Mouse (Mus musculus) adrenal gland, adult 8-10 months (tissue): ENCODE measurements around the gene Ulk4. TPM values are rescaled to one million over a fixed set of nuclear protein-coding genes. Genes with fewer than 3 reads are reported as not detected.
"Not testable (repeated sequence)": the region's sequence is repeated elsewhere in the genome, so short reads cannot be mapped to it uniquely, and the experiment has no call there.

Experiments
- DNase-seq: peaks from one replicate; pipeline ENCODE4 v3.0.0; 2022
- microRNA-seq, 2 experiments: library from miRNA; unstranded; fragments of <30 nt; microRNA quantifications; one replicate each; pipeline ENCODE4 v1.2.0; 2022
- total RNA-seq, 4 experiments: library from RNA; stranded (reverse); gene quantifications; 2 replicates each; pipeline ENCODE4 v1.2.4; 2022

Gene Ulk4
- total RNA-seq, 4 experiments from 2014 or later: 1.7 to 4.8 (median 2.6) TPM

DNA sequence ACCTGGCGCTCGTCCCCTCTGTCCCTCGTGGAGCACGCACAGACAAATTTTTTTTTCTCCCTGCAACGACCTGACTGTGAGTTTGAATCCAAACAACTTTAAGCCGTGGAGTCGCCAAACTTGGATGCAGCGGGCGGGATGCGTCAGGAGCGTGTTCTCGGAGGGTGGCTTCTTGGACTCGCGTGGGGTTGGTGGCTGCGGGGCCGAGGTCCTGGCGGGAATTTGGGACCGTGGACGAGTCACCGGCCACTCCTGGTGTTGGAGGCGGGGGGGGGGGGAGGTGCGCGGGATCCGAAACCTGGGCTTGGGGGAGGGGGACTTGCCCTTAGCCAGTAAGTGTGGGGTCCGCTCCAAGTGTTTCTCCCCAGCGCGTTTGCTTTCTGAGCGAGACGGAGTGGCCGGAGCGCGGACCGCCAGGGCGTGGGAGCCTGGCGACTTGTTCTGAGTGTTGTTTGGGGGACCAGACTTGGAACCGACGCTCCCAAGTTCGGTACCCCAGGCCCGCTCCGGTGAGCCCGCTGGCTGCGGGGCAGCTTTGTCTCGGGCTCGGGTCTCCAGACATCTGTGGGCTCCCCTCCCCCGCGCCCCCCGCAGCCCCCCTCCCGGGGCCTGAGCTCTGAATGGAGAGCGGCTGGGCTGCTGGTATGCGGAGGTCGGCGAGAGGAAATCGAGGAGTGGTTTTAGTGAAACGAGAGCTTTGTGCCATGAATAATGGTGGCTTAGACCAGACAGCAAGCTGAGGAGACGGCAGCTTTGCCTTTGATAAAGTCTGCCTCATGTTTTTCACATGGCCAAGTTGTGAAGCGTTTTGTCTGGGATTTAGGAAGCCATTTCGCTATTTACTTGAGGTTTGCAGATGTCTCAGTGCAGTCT, 342.9 kb downstream of the Ulk4 start:
- DNase-seq: peak; percentile 40

DNA sequence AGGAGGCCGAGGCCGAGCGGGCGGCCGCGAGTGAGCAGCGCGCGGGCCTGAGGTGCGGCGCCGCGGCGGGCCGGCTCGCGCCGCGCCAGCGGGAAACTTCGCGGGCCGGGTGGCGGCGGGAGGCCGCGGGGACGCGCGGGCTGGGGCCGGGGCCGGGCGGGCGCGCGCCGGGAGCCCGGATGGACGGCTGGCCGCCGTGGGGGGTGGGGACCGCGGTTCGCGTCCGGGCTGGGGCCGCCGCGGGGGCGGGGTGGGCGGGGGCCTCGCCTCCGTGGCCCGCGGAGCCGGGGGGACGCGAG, 343.5 kb downstream of the Ulk4 start:
- no peak for DNase-seq

DNA sequence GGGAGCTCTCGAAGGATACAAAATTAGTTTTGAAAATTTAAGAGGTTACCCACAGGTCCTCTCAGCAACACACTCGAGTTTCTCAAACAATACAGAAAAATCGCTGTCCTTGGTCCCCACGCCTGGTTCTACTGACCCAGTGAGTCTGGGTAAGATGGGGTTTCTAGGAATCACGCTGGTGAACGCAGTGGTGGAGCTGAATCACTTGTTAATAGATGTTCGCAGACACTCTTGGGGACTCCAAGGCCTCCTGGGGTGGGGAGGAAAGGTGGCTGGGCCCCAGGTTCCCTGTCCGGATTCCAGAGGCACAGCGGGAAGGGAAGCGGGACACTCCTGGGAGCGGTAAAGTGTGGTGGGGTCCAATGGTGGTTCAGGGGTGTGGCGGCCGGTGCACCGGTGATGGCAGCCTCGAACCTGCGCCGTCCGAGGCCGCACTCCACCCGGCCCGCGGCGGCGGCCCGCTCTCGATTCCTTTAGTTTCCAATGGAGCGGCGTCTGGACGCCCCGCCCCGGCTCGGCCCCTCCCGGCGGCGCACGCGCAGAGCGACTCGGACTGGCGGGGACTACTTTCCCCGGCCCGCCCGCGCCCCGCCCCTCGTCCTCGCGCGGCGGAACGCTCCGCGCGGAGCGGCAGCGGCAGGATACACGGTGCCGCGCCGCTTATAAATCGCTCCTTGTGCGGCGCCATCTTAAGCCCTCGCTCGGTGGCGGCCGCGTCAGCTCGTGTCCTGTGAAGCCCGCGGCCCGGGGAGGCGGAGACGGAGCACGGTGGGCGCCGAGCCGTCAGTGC, 344.0 kb downstream of the Ulk4 start:
- DNase-seq: peak; percentile 93

DNA sequence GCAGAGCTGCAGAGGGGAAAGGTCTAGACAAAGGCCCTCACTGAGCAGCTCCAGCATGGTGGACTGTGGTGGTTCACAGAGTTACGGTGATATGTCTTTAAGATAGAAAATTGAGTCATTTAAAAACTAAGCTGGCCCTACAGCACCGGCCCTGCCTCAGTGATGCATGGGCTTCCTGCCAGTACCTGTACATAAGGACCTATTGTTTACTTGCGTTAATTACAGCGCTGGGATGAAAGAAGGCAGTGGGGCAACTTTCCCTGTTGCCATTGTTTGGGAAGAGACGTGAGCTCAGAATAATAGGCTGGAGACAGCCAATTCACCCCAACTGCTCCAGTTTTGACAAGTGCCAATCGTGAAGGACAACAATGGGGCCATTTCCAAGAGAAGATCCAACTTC, 344.6 kb downstream of the Ulk4 start:
- DNase-seq: no peak

DNA sequence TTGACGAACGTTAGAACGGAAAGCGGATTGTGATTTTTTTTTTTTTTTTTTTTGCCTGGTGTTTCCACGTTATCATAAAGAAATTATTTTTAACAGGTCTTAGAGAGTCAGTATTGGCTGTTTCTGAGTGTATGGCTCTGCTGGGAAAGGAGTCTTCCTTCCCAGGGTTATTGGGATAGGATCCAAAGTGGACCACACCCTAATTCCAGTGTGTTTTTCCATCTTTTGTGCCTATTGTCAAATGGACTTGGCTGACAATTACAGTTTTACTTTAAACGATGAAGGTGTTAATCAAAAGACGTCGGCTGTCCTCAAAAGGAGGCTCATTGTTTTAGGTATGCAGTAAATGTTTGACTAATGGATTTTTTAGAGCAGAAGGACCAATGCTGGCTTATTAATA, 346.2 kb downstream of the Ulk4 start:
- DNase-seq: no peak

DNA sequence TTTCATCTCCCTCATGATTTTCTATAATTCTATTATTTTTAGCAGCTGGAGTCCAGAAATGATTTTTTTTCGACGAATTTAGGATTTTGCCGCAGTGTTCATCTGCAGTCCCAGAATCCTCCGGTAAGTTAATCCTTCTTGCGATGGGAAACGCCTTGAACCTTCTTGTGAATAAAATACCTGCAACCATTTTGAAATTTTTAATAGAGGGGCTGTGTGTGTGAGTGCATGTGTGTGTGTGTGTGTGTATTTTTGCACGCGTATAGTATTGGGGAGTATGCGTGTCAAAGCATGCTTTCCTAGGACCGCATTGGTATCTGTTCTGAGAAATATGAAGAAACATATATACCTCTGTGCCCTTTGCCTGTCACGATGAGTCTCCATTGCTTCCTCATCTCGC, 347.0 kb downstream of the Ulk4 start:
- no peak for DNase-seq

DNA sequence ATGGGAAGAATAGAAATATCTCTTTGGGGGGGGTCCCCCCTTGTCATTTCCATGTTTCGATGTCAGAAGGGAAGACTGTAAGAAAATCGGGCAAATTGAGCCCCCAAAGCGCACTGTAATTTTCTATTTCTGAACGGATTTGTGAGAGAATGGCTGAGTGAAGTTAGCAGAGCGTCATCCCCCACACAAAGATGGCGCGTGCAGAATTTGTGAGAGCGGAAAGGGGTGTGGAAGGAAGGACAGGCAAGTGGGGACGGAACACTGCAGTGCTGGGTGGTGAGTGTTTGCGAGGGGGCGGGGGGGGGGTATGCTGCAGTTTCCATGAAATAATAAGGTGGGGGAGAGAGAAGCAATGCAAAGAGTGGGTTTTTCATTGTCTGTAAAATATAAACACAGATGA, 347.9 kb downstream of the Ulk4 start, which contains the start of gene Ctnnb1:
Ctnnb1 (plus strand) TSS at position 136 of the 400 bp plus-strand sequence.
- no peak for DNase-seq

DNA sequence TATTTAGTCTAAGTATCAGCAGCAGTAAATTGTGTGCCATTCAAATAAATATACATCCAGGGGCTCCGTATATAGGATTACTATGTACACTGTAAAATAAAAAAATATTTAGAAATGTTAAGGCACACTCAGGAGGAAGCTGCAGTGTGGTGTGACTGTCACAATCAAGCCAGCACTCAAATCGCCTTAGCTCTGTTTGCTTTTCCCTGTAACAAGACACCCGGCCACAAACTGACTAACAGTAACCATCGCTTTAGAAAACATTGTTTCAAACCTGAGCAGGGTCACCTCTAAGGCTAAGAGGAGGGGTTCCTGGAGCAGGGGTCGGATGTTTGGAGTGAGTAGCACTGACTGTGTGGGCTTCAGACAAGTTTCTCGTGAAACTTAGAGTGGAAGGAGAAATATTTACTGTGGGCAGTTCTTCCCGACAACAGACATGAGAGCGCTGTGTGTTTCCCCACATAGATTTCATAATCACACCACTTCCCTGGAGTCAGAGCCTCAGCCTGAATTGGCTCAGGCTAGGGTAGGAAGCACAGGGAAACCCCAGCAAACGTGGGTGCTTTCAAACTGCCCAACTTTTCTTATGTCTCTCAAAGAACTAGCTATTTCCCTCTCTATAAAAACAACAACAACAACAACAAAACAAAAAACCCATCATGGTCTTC, 349.9 kb downstream of the Ulk4 start:
- DNase-seq: no peak

DNA sequence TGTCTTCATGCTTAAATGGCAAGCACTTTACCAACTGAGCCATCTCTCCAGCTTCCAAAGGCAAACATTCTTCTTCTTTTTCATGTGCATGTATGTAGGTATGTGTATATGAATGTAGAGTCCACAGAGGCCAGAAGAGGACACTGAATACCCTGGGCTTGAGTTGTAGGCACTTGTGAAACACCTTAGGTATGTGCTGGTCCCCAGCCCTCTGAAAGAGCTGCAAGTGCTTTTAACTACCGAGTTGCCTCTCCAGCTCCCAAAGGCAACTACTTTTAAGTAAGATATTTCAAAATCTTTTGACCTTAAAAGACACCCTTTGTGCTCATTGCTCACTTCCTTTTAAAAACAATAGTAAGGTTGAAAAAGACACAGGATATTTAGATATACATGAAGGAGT, 350.9 kb downstream of the Ulk4 start:
- no peak for DNase-seq

DNA sequence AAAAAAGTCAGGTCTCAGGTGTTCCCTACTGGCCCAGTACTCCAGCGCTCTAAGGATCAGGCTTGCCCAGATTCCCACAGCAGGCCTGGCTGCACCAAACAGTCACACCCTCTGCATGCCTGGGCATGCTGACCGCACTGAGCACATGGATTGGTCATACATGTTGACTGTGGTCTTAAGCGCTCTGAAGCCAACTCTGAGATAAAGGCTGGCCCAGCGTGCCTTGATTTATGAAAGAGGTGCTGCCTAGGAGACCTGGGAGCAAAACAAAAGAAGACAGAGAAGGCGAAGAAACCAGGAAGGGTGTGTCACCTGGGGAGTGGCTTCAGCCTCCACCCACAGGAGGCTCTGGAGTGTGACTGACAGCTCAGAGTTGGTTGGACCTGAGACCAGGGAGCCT, 357.9 kb downstream of the Ulk4 start:
- no peak for DNase-seq

DNA sequence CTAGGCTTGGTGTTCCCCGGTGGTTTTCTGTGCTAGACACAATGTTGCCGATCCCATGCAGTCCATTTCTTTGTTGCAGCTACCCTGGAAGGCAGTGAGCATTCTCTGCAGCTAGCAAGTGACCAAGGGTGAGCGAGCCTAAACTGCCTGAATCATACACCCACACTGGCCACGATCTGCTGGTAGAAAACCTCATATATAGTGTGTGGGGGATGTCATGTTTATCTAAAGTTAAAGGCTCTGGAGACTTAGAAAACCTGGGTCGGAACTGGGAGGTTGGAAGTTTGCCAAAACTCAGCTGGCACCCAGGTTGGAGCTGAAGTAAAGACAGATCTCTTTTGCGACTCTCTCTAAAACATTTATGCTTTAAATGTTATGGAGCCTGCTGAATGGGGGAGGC, 358.4 kb downstream of the Ulk4 start:
- no peak for DNase-seq

DNA sequence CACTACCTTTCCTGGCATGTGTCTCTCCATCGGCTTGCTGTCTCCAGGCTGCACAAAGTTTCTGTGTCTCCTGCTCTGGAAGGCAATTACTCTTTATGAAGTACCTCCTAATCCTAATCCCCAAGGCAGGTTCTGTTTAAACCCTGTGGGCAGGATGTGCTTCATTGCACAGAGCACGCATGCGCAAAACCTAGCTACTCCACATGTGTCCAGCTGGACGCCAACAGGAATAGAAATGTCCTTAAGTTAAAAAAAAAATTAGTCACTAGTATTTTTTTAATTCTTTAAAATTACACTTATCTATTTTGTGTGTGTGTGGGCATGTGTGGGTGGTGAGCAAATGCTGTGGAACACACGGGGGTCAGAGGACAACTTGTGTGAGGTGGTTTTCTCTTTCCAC, 358.8 kb downstream of the Ulk4 start:
- DNase-seq: no peak

DNA sequence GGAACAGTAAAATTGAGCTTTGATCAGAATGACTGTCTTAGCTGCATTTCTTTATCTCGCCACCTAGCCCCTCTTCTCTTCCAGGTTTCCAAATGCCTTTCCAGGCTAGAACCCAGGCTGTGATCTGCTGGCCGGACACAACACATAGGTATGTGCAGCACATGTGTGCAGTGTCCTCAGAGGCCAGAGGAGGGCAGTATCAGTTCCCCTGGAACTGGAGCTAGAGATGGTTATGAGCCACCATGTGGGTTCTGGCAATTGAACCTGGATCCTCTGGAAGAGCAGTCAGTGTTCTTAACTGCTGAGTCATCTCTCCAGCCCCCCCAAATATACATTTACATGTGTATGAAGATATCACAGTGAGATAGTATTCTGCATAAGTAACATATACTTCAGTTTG, 359.4 kb downstream of the Ulk4 start:
- DNase-seq: not testable (repeated sequence)

DNA sequence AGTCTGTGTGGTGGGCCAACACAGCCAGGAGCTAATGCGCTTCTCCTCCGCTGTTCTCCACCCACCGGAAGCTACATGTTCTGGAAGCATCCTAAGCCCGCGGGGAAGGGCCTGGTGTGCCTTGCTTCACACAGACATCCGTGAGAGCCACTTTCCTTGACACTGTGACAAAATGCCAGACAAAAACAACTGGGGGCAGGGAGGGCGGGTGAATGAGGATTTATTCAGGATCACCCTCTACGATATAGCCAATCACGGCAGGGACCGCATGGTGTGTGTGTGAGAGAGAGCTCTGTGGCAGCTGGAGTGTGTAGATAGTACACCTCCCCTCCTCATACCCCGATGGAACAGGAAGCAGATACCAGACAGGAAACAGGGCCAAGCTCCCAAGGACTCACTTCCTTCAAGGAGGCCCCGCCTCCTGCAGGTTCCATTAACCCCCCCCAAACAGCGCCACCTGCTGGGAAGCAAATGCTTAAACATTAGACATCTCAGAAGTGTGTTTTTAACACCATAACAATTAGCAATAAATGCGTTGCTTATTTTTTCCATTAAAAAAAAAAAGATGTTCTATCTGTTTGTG, 362.0 kb downstream of the Ulk4 start:
- peak; percentile 30 for DNase-seq

DNA sequence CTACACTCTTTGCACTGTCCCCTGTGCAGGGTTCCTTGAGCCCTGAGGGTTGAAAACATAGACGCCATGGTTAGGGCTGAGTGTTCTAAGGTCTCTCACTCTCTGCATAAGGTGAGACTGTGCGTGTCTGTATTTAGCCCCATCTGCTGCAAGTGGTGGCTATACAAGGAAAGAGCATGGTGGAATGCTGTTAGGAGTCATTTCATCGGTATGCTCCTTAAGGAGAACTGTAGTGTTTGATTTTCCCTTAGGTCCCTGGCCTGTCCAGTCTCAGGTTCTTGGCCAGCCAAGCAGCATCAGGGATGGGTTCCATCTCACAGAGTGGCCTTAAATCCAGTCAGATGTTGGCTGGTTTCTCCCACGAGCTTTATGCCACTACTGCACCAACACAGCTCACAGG, 362.6 kb downstream of the Ulk4 start:
- DNase-seq: no peak

DNA sequence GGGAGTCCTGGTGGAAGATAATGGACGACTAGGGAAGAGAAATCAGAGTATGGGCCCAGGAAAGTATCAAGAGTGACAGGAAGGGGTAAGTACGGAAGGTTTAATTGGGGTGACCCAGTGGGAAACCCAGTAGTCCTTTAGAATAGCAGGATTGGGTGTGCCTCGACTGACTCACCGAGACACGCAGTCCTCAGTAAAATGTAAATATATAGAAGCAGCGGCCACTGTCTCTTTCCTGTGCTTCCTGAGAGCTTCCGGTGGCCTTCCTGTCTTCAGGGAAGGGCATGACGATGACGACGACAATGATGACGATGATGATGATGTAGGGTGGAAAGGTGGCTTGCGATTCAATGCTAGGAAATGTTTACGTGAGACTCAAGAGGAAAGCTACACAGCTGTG, 363.8 kb downstream of the Ulk4 start:
- DNase-seq: no peak

DNA sequence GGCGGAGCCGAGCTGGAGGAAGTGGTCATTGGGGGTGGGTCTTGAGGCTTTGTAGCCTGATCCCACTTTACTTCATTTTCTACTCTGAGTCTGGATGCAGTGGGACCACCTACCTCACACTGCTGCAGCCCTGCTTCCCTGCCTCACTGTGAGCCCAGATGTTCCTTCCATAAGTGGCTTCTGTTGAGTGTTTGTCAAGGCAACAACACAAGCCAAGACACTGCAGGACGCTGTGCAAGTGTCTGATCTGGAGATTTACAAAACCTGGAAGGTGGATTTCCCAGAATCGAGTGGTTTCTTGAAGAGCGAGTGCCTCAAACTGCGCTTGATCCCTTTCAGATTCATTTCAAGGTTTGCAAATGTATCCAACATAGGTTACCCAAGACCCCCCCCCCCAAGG, 368.5 kb downstream of the Ulk4 start:
- no peak for DNase-seq

Small RNA genes within 50 kb of the gene (microRNA-seq; reads per million reads assigned to microRNA genes)
- 0 to 0.17 reads per million in 2 experiments for gene Mir7090

Other genes with a start within 250 kb of the Ulk4 start
- gene Trak1, start 20.3 kb upstream of the Ulk4 start, total RNA-seq: 10 to 100 TPM; 59.3 to 80.6 (median 74.3) TPM
- gene Cck, start 218.5 kb upstream of the Ulk4 start, total RNA-seq: 1 to 10 TPM in 3 of 4 experiments, under 1 TPM in 1; 0.74 to 4.8 (median 1.4) TPM